Mouse (Mus musculus) cerebellum, adult (tissue): ENCODE data around the gene Gpr156.

Source experiments
- ATAC-seq: cut with Nextera tagmentation; 2 replicates; pipeline ENCODE4 v1.9.2; 2017; ENCODE audit warnings: mild to moderate bottlenecking, moderate library complexity, mixed read lengths; ENCODE audit not compliant: insufficient number of reproducible peaks, low FRiP score, low TSS enrichment

The Gpr156 gene

DNA sequence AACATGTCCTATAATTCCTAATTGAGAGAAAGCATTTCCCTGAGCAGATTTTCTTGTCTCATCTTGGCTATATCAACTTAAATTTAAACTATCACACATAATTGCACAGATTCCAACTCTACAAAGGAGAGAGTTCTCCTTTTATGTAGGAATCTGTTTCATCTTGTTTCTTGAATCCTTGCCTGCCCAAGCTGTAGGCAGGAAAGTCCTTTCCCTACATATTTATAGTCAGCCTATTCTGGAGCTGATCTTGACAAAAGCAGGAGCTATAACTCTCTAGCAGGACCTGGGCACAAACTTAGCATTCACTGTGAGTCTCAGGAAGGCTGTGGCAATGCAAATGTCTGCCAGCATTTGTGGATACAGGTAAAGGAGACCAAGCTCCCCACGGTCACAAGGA, 125.9 kb downstream of the Gpr156 start:
- no peak for ATAC-seq

GRCm38 (mm10) chr16:38044551-38044950, 128.3 kb downstream of the Gpr156 start:
- peak; percentile 79 for ATAC-seq

GRCm38 (mm10) chr16:38047781-38048558, 131.7 kb downstream of the Gpr156 start:
- ATAC-seq = no peak
